Mouse (Mus musculus): Measurements from ENCODE around the gene Psmg4. TPM values are rescaled to one million over a fixed set of nuclear protein-coding genes. Genes with fewer than 3 reads are reported as not detected.

Psmg4 gene
- total RNA-seq, 2 experiments from 2014 or later: 23.6 to 29.0 TPM

- DNase-seq (ENCODE audit: low spot score in 2 of 2): no peak
- intact Hi-C loops (cut with DNase I): no loop called here
These were observed 18.9 kb downstream of the Psmg4 start for GRCm38 (mm10) chr13:34181624-34182023.

DNA sequence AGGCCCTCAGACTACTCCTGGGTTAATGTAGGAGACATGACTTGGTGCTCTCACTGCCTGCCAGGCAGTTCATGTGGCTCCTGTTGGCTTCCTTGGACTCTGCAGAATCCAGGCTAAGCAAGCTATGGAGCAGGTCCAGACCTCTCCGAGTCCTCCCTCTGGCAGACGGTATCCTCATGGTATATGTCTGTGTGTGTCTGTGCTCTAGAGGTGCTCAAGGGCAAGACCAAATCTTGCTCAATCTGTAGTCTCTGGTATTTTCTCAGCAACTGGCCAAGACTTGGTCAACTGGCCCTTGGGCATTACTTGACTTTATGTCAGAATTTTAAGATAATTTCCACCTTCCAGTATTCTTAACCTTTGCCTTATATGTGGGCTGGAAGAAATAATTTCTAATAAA is 22.6 kb downstream of the Psmg4 start:
- intact Hi-C loops (cut with DNase I): no loop called here
- DNase-seq (ENCODE audit: low spot score in 2 of 2): no peak

GRCm38 (mm10) chr13:34187571-34187970 is 24.8 kb downstream of the Psmg4 start:
- intact Hi-C loops (cut with DNase I): no loop called here
- DNase-seq (ENCODE audit: low spot score in 2 of 2): peak; percentile 76 to 83

- DNase-seq (ENCODE audit: low spot score in 2 of 2): peak; percentile 40
- intact Hi-C loops (cut with DNase I): loop anchor here (5.0 kb wide), 1 partner anchor 150 kb away; no protein-coding TSS in a partner anchor
These were observed 29.8 kb downstream of the Psmg4 start for GRCm38 (mm10) chr13:34192414-34193191.

DNA sequence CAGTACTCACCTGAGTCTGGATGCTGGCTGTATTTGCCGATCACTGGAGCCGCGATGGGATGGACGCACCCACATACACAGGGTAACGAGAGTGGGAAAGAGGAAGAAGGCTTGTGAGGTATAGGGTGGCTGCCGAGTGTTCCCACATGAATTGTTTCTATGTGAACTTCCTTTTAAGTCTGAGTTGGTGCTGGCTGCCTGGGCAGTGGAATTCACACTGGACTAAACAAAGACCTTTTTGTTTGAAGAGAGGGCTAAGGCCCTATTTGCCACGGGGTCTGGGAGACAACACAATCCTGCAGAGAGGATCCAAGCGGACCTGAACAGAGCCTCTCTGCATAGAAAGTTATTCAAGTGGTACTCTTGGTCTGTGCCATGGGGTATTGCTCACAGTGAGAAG is 30.6 kb downstream of the Psmg4 start:
- intact Hi-C loops (cut with DNase I): loop anchor here (5.0 kb wide), 1 partner anchor 149 kb away; no protein-coding TSS in a partner anchor
- DNase-seq (ENCODE audit: low spot score in 2 of 2): no peak

GRCm38 (mm10) chr13:34195676-34196075 is 32.9 kb downstream of the Psmg4 start:
- intact Hi-C loops (cut with DNase I): no loop called here
- peak in 1 of 2 experiments; percentile 46 for DNase-seq (ENCODE audit: low spot score in 2 of 2)

- DNase-seq (ENCODE audit: low spot score in 2 of 2): no peak
- intact Hi-C loops (cut with DNase I): no loop called here
These were observed 42.5 kb downstream of the Psmg4 start for GRCm38 (mm10) chr13:34205216-34205615.

DNA sequence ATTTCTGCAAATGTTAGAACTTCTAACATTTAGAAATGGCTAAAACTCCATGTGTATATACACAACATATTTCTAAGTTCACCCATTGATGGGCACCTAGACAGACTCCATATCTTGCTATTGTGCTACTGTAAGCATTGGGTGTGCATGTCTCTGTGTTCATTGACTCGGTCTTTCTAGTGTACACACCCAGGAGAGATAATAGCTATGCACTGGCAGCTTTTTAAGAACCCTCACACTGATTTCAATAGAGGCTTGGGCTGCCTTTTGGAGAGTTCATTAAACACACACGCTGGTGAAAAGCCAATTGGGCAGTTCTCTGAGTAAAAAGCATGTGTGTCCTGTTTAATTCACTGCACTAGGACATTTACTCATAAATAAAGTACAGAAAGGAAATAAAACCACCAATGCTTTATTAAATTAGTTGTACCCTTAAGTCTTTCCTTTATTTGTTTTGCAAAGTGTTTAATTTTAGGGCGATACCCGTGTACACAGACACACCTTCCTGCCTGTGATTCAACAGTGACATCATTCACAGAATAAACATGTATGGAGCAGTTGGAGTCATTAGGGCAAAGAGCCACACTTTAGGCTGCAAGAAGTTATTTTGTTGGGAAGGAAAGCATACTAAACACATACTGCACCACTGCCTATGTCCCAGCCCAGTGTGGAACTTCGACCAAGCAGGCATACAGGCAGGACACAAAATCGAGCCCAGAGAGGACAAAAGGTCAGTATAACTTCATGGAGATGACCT is 45.1 kb downstream of the Psmg4 start:
- intact Hi-C loops (cut with DNase I): no loop called here
- no peak for DNase-seq (ENCODE audit: low spot score in 2 of 2)

GRCm38 (mm10) chr13:34211261-34211775 is 48.6 kb downstream of the Psmg4 start:
- no peak for DNase-seq (ENCODE audit: low spot score in 2 of 2)
- intact Hi-C loops (cut with DNase I): no loop called here

DNA sequence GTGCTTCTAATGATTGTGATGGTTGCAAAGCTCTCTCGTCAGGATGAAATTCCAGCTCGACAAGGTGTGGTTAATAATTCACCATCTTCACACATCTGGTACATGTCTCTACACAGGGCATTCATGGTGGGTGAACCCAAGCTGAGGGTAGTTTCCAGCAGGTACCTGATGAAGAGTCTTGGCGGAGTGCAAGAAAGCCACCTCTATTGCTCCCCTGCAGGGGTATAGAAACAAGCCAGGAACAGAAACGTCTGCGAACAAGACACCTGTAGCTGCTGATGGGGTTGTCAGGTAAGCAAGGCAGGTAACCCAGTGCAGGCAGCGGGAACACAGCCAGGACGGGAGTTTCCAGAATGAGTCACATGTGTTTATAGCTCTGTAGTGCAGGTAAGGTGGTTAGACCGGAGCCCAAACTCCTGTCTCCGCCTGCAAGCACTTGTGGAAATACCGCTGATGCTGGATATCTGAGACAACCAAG is 50.0 kb downstream of the Psmg4 start:
- intact Hi-C loops (cut with DNase I): no loop called here
- DNase-seq (ENCODE audit: low spot score in 2 of 2): no peak

DNA sequence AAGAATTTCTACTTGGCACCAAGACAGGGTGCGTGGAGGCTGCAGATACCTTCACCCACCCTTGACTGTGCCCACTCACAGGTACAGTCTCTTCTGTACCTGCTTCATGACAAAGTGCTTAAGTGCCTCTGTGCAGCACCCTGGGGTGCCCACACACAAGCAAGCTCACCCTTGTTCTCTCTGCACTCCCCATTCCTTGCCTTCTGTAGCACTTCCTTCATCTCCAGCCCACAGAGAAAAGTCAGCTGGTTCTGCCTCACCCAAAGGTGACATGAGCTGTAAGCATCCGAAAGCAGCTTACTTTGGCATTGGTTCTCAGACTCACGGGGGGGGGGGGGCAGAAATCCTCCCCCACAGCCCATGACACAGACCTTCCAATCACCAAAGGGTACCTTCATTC is 52.1 kb downstream of the Psmg4 start:
- DNase-seq (ENCODE audit: low spot score in 2 of 2): peak in 1 of 2 experiments; percentile 42
- intact Hi-C loops (cut with DNase I): no loop called here

- intact Hi-C loops (cut with DNase I): no loop called here
- DNase-seq (ENCODE audit: low spot score in 2 of 2): no peak
These were observed 56.0 kb downstream of the Psmg4 start for GRCm38 (mm10) chr13:34218776-34219175.

- intact Hi-C loops (cut with DNase I): no loop called here
- no peak for DNase-seq (ENCODE audit: low spot score in 2 of 2)
These were observed 57.0 kb downstream of the Psmg4 start for GRCm38 (mm10) chr13:34219728-34220127.

DNA sequence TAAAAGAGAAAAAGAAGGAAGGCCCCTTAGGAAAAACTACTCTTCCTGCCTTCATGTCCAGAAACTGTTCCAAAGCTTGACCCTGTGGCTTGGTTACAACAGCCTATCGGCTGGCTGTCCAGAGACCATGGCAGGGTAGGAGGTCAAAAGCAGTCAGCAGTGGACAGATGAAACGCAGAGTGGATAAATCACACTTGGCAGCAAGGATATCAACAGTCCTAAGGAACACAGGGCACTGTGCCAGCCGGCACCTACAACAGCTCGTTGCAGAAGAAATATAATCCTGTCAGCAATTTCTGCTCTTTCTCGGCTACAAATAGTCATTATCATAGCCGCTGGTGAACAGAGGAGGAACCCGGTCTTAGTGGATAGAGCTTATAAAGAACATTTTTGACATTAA is 60.2 kb downstream of the Psmg4 start:
- intact Hi-C loops (cut with DNase I): no loop called here
- no peak for DNase-seq (ENCODE audit: low spot score in 2 of 2)

GRCm38 (mm10) chr13:34226940-34227339 is 64.2 kb downstream of the Psmg4 start:
- intact Hi-C loops (cut with DNase I): no loop called here
- no peak for DNase-seq (ENCODE audit: low spot score in 2 of 2)

Other genes with a start within 250 kb of the Psmg4 start
- gene Nqo2, start 198.3 kb upstream of the Psmg4 start, total RNA-seq (2021): 1 to 10 TPM; 5.2 to 6.2 TPM
- 1 to 10 TPM; 6.2 to 8.1 TPM for gene Ripk1, start 160.6 kb upstream of the Psmg4 start, total RNA-seq (2021)
- 10 to 100 TPM; 35.2 to 39.3 TPM for gene Serpinb6a, start 160.2 kb upstream of the Psmg4 start, total RNA-seq (2021)
- 10 to 100 TPM; 33.7 to 38.3 TPM for gene Bphl, start 125.4 kb upstream of the Psmg4 start, total RNA-seq (2021)
- gene Tubb2a, start 85.0 kb upstream of the Psmg4 start, total RNA-seq (2021): 1,000 to 10,000 TPM; 1,973 to 2,002 TPM
- 100 to 1,000 TPM; 348 to 398 TPM for gene Tubb2b, start 32.5 kb upstream of the Psmg4 start, total RNA-seq (2021)
- gene Slc22a23, start 182.2 kb downstream of the Psmg4 start, total RNA-seq (2021): 10 to 100 TPM; 66.2 to 70.6 TPM

Data from left cerebral cortex, postnatal 14 days (tissue).